ENCODE assay signal across 12 mouse cellular contexts in the genomic region with DNA sequence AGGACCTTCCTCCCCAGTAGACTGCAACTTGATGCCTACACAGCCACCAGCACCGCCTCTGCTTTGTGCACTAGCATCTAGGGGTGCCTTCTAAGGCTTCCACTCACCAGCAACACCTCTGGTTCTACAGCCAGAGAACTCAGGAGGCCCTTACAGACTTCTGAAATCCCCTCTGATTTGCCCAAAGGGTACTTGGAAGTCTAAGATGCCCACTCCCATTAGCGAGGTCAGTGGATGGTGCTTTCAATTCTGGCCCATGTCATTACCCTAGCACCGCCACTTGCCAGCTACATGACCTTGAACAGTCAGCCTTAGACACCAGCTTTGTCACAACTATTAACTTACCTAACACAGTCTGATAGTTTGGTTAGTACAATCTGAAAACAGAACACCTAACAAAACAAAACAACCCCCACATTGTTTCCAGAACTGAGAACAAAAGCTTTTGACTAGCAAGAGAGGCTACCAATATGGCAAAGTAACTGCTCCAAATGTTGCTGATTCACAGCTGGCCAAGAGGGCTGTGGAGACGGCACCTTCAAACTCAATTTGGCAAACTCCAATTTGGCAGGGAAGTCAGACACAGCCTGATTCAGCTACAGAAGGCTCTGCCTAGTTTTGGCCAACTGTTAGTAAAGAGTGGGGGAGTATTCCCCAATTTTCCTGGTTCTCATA. TPM values are rescaled to one million over a fixed set of nuclear protein-coding genes. Genes with fewer than 3 reads are reported as not detected.
A peak's percentile ranks its signal among the peaks of the same experiment; 100 is the strongest.
DNase-seq lines count a peak whose midpoint lies in the region; ATAC-seq and TF ChIP-seq lines count a peak whose summit lies in the region.
"Had no signal": no experiment of that assay in that cellular context is flagged by ENCODE, and none has a peak within 500 bp of the region (broad histone marks: within the 10 kb centered on the region; RNA-seq: fewer than 3 reads in every experiment).

No protein-coding gene starts in this region.

- peak overlapping the region; percentile 64 for H3K27ac ChIP-seq in gastrocnemius, adult 2 months
- peak overlapping the region; percentile 58; the same call in 1 of the 2 replicates for H3K27ac ChIP-seq in layer of hippocampus, adult 2 months
- H3K27ac ChIP-seq in intestine, embryonic 16.5 days (ENCODE audit: low read length): peak overlapping the region; percentile 23; the same call in 1 of the 2 replicates
- H3K27ac ChIP-seq in midbrain, embryonic 15.5 days: no peak overlapping the region
- H3K27ac ChIP-seq: embryonic facial prominence, embryonic 12.5 days; limb, embryonic 12.5 days had no signal

- intact Hi-C loops in gastrocnemius, adult 2 months (cut with DNase I): no loop called here
- intact Hi-C loops in gastrocnemius, postnatal 14 days (cut with DNase I; ENCODE audit: low total_unique reads): no loop called here

- H3K27me3 ChIP-seq in intestine, embryonic 16.5 days (replicated peaks; ENCODE audit: control insufficient read depth, insufficient read depth, low read length): no peaks in the 10 kb centered on the region
- no peaks in the 10 kb centered on the region for H3K27me3 ChIP-seq in midbrain, embryonic 15.5 days (replicated peaks)
- H3K27me3 ChIP-seq: embryonic facial prominence, embryonic 12.5 days; limb, embryonic 12.5 days had no signal

- peaks cover 63% of the 10 kb centered on the region for H3K4me1 ChIP-seq in intestine, embryonic 16.5 days (ENCODE audit: control insufficient read depth, insufficient read depth, low read length)
- peaks cover 71% of the 10 kb centered on the region for H3K4me1 ChIP-seq in midbrain, embryonic 15.5 days

- no peak overlapping the region for H3K4me3 ChIP-seq in gastrocnemius, adult 2 months
- H3K4me3 ChIP-seq in layer of hippocampus, adult 2 months: no peak overlapping the region
- H3K4me3 ChIP-seq in intestine, embryonic 16.5 days (ENCODE audit: low read length): no peak overlapping the region
- H3K4me3 ChIP-seq in midbrain, embryonic 15.5 days: no peak overlapping the region
- H3K4me3 ChIP-seq: embryonic facial prominence, embryonic 12.5 days; limb, embryonic 12.5 days had no signal

- no peaks in the 10 kb centered on the region for H3K9me3 ChIP-seq in intestine, embryonic 16.5 days (ENCODE audit: control insufficient read depth, low read length)
- no peaks in the 10 kb centered on the region for H3K9me3 ChIP-seq in midbrain, embryonic 15.5 days
- H3K9me3 ChIP-seq: embryonic facial prominence, embryonic 12.5 days; limb, embryonic 12.5 days had no signal

- no peak for TF ChIP-seq CTCF in gastrocnemius, adult 2 months (IDR thresholded peaks at IDR 0.05)
- no peak for TF ChIP-seq CTCF in layer of hippocampus, adult 2 months (conservative IDR thresholded peaks at IDR 0.05)

- 73% methylated on average over 4 of the region's 4 CpGs for WGBS in intestine, embryonic 16.5 days
- WGBS in midbrain, embryonic 15.5 days: 82% methylated on average over 4 of the region's 4 CpGs

- H3K36me3 ChIP-seq in intestine, embryonic 16.5 days (ENCODE audit: control insufficient read depth, insufficient read depth, low read length): peaks cover 9% of the 10 kb centered on the region
- H3K36me3 ChIP-seq in midbrain, embryonic 15.5 days (replicated peaks): peaks cover 3% of the 10 kb centered on the region; the same call in 1 of the 2 replicates

- DNase-seq in gastrocnemius, adult 2 months: no peak
- DNase-seq in gastrocnemius, postnatal 14 days: no peak
- peak; percentile 46 to 51 for DNase-seq in layer of hippocampus, adult 2 months (ENCODE audit: low spot score in 2 of 2)
- no peak for DNase-seq in layer of hippocampus, postnatal 10 days (ENCODE audit: low spot score in 2 of 2)
- DNase-seq in brain, adult 2 months (ENCODE audit: low read depth, low spot score): peak; percentile 80
- DNase-seq in embryo, embryonic 10.5 days (ENCODE audit: low spot score): no peak
- DNase-seq: kidney, postnatal 10 days; right cerebral cortex, postnatal 14 days had no signal

- ATAC-seq in intestine, embryonic 16.5 days: no peak
- ATAC-seq in midbrain, embryonic 15.5 days (replicated peaks): no peak

- H3K9ac ChIP-seq in intestine, embryonic 16.5 days (ENCODE audit: low read depth, low read length): peak overlapping the region; percentile 2; the same call in 1 of the 2 replicates
- H3K9ac ChIP-seq in midbrain, embryonic 15.5 days: no peak overlapping the region
- H3K9ac ChIP-seq: embryonic facial prominence, embryonic 12.5 days; limb, embryonic 12.5 days had no signal

- H3K4me2 ChIP-seq in intestine, embryonic 16.5 days (ENCODE audit: low read depth, low read length): peak overlapping the region; percentile 10
- no peak overlapping the region for H3K4me2 ChIP-seq in midbrain, embryonic 15.5 days
- H3K4me2 ChIP-seq: embryonic facial prominence, embryonic 12.5 days; limb, embryonic 12.5 days had no signal

RNA-seq across cellular contexts. Expression of a gene that starts 6.1 kb away (rescaled TPM):
- 10 to 100 TPM; 80.1 to 81.1 TPM for total RNA-seq in gastrocnemius, adult 2 months (2021)
- total RNA-seq in gastrocnemius, postnatal 14 days (2021): 10 to 100 TPM; 54.3 to 64.5 TPM
- 100 to 1,000 TPM; 476 to 506 TPM for total RNA-seq in layer of hippocampus, adult 2 months (2021)
- total RNA-seq in layer of hippocampus, postnatal 10 days (2021): 100 to 1,000 TPM; 367 to 390 TPM
- 262 and 319 TPM in 2 replicates for polyA plus RNA-seq in intestine, embryonic 16.5 days (2015; fragmentation: Nextera tagmentation; extraction: Ambion mirVana)
- 57.1 and 58.8 TPM in 2 replicates for polyA plus RNA-seq in midbrain, embryonic 15.5 days (2015; fragmentation: Nextera tagmentation; extraction: Ambion mirVana)

Comparison
In these comparisons a context has a peak if more than half of its experiments do, and no peak if none do; other contexts are left out.
1. DNase-seq: peak in layer of hippocampus, adult 2 months (2 of 2) and brain, adult 2 months (single experiment); none in gastrocnemius, adult 2 months (single experiment), gastrocnemius, postnatal 14 days (single experiment), layer of hippocampus, postnatal 10 days (0 of 2) and embryo, embryonic 10.5 days (single experiment).
2. RNA of a gene that starts 6.1 kb away (total RNA-seq): 476 to 506 TPM in layer of hippocampus, adult 2 months and 367 to 390 TPM in layer of hippocampus, postnatal 10 days; 80.1 to 81.1 TPM in gastrocnemius, adult 2 months and 54.3 to 64.5 TPM in gastrocnemius, postnatal 14 days; every median in the first group is over 4 times any median in the second.